ENCODE assay signal across 9 mouse cellular contexts in the genomic region with DNA sequence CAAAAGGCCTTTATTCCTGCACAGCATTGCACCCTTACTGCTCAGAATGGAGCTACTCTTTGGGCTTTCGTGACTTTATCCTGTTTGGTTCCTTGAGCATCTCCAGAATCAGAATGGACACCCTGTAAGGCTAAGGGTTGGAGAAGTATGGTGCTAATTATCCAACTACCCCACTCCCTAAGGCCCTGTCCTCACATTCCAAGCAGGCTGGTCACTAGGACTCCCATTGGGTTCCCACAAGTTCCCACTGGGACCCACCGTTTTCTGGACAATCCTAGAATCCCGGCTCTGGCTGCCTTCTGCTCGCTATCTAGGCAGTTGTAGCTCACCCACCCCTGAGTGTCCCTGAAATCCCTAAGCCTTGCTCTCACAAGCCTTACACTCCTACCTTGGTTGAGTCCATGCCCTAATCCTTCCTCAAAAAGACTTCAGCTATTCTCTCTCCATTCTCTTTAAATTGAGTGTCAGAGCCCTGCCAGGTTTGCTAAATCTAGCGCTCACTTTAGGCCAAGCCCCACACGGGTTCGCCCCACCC.
DNase-seq lines count a peak whose midpoint lies in the region; ATAC-seq and TF ChIP-seq lines count a peak whose summit lies in the region.
"Had no signal": no experiment of that assay in that cellular context is flagged by ENCODE, and none has a peak within 500 bp of the region (broad histone marks: within the 10 kb centered on the region; RNA-seq: fewer than 3 reads in every experiment).

No protein-coding gene starts in this region.

- no peaks in the 10 kb centered on the region for H3K9me3 ChIP-seq in kidney, postnatal 0 days (replicated peaks; ENCODE audit: low read length)
- no peaks in the 10 kb centered on the region for H3K9me3 ChIP-seq in embryonic facial prominence, embryonic 14.5 days (ENCODE audit: control insufficient read depth, low read length)
- H3K9me3 ChIP-seq in hindbrain, embryonic 13.5 days, result no peaks in the 10 kb centered on the region
- no peaks in the 10 kb centered on the region for H3K9me3 ChIP-seq in midbrain, postnatal 0 days (ENCODE audit: low read length)

- H3K4me3 ChIP-seq in kidney, postnatal 0 days (replicated peaks; ENCODE audit: low read depth, low read length), result no peak overlapping the region
- no peak overlapping the region for H3K4me3 ChIP-seq in kidney, adult 2 months (ENCODE audit: insufficient read depth, low read depth, low read length)
- H3K4me3 ChIP-seq in embryonic facial prominence, embryonic 14.5 days (ENCODE audit: low read depth, low read length), result no peak overlapping the region
- H3K4me3 ChIP-seq in hindbrain, embryonic 13.5 days, result no peak overlapping the region
- no peak overlapping the region for H3K4me3 ChIP-seq in midbrain, postnatal 0 days (ENCODE audit: low read depth, low read length)
- no peak overlapping the region for H3K4me3 ChIP-seq in left cerebral cortex, adult 2 months

- 30% methylated on average over 7 of the region's 7 CpGs for WGBS in kidney, postnatal 0 days
- WGBS in kidney, adult 2 months, result 42% methylated on average over 7 of the region's 7 CpGs
- WGBS in embryonic facial prominence, embryonic 14.5 days, result 12% methylated on average over 7 of the region's 7 CpGs
- WGBS in hindbrain, embryonic 13.5 days, result 23% methylated on average over 7 of the region's 7 CpGs
- WGBS in midbrain, postnatal 0 days, result 21% methylated on average over 7 of the region's 7 CpGs

- TF ChIP-seq CTCF in kidney, postnatal 0 days (IDR thresholded peaks at IDR 0.05; ENCODE audit: low read depth), result no peak
- TF ChIP-seq CTCF in kidney, adult 2 months (conservative IDR thresholded peaks at IDR 0.05; ENCODE audit: insufficient read depth, insufficient read length, low read depth, low read length), result no peak
- TF ChIP-seq CTCF in midbrain, postnatal 0 days (IDR thresholded peaks at IDR 0.05), result no peak
- TF ChIP-seq CTCF in left cerebral cortex, adult 2 months (IDR thresholded peaks at IDR 0.05), result no peak

- peaks cover 10% of the 10 kb centered on the region; the same call in 1 of the 2 replicates for H3K4me1 ChIP-seq in kidney, postnatal 0 days (replicated peaks; ENCODE audit: insufficient read depth, low read length)
- H3K4me1 ChIP-seq in kidney, adult 2 months (ENCODE audit: control insufficient read depth, insufficient read depth, low read length), result no peaks in the 10 kb centered on the region
- peaks cover 52% of the 10 kb centered on the region for H3K4me1 ChIP-seq in embryonic facial prominence, embryonic 14.5 days (ENCODE audit: control insufficient read depth, insufficient read depth, low read length)
- H3K4me1 ChIP-seq in hindbrain, embryonic 13.5 days (replicated peaks), result peaks cover 16% of the 10 kb centered on the region
- peaks cover 6% of the 10 kb centered on the region; the same call in 1 of the 2 replicates for H3K4me1 ChIP-seq in midbrain, postnatal 0 days (ENCODE audit: insufficient read depth, low read length)

- H3K9ac ChIP-seq in kidney, postnatal 0 days (ENCODE audit: low read depth, low read length), result no peak overlapping the region
- no peak overlapping the region for H3K9ac ChIP-seq in embryonic facial prominence, embryonic 14.5 days (ENCODE audit: low read depth, low read length)
- H3K9ac ChIP-seq in hindbrain, embryonic 13.5 days, result no peak overlapping the region
- H3K9ac ChIP-seq in midbrain, postnatal 0 days (replicated peaks; ENCODE audit: low read length, poor library complexity, severe bottlenecking), result no peak overlapping the region

- no peaks in the 10 kb centered on the region for H3K27me3 ChIP-seq in kidney, postnatal 0 days (ENCODE audit: insufficient read depth, low read length)
- no peaks in the 10 kb centered on the region for H3K27me3 ChIP-seq in kidney, adult 2 months (replicated peaks; ENCODE audit: control insufficient read depth, insufficient read depth, low read length)
- no peaks in the 10 kb centered on the region for H3K27me3 ChIP-seq in embryonic facial prominence, embryonic 14.5 days (replicated peaks; ENCODE audit: control insufficient read depth, insufficient read depth, low read length)
- H3K27me3 ChIP-seq in hindbrain, embryonic 13.5 days, result no peaks in the 10 kb centered on the region
- no peaks in the 10 kb centered on the region for H3K27me3 ChIP-seq in midbrain, postnatal 0 days (ENCODE audit: insufficient read depth, low read length)

- H3K4me2 ChIP-seq in kidney, postnatal 0 days (ENCODE audit: low read length), result peak overlapping the region; percentile 42
- H3K4me2 ChIP-seq in embryonic facial prominence, embryonic 14.5 days (ENCODE audit: low read depth, low read length), result peak overlapping the region; percentile 16
- H3K4me2 ChIP-seq in hindbrain, embryonic 13.5 days, result peak overlapping the region; percentile 40
- H3K4me2 ChIP-seq in midbrain, postnatal 0 days (ENCODE audit: low read depth, low read length, poor library complexity, severe bottlenecking), result peak overlapping the region; percentile 22; the same call in 1 of the 2 replicates

- peak overlapping the region; percentile 10; the same call in 1 of the 2 replicates for H3K27ac ChIP-seq in kidney, postnatal 0 days
- no peak overlapping the region for H3K27ac ChIP-seq in kidney, adult 2 months (ENCODE audit: insufficient read depth, low read depth, low read length)
- H3K27ac ChIP-seq in embryonic facial prominence, embryonic 14.5 days (replicated peaks; ENCODE audit: low read depth, low read length), result peak overlapping the region; percentile 82
- no peak overlapping the region for H3K27ac ChIP-seq in hindbrain, embryonic 13.5 days
- H3K27ac ChIP-seq in midbrain, postnatal 0 days (ENCODE audit: low read depth, low read length), result no peak overlapping the region
- no peak overlapping the region for H3K27ac ChIP-seq in left cerebral cortex, adult 2 months

- no peaks in the 10 kb centered on the region for H3K36me3 ChIP-seq in kidney, postnatal 0 days (ENCODE audit: insufficient read depth, low read length)
- H3K36me3 ChIP-seq in kidney, adult 2 months (ENCODE audit: control insufficient read depth, insufficient read depth, low read length), result no peaks in the 10 kb centered on the region
- H3K36me3 ChIP-seq in embryonic facial prominence, embryonic 14.5 days (ENCODE audit: control insufficient read depth, insufficient read depth, low read length), result no peaks in the 10 kb centered on the region
- H3K36me3 ChIP-seq in hindbrain, embryonic 13.5 days, result no peaks in the 10 kb centered on the region
- no peaks in the 10 kb centered on the region for H3K36me3 ChIP-seq in midbrain, postnatal 0 days (ENCODE audit: insufficient read depth, low read length)

- TF ChIP-seq POLR2A in kidney, adult 2 months (IDR thresholded peaks at IDR 0.05; ENCODE audit: low read depth, low read length), result no peak

- DNase-seq in kidney, postnatal 0 days (ENCODE audit: low spot score), result no peak
- DNase-seq in kidney, adult 2 months, result no peak
- DNase-seq in embryonic facial prominence, embryonic 14.5 days (ENCODE audit: low spot score), result no peak
- DNase-seq in midbrain, postnatal 0 days (ENCODE audit: low spot score), result no peak
- DNase-seq in left cerebral cortex, adult 2 months (ENCODE audit: extremely low spot score in 1 of 2, low spot score in 2 of 2), result no peak
- DNase-seq in kidney, postnatal 14 days, result no peak
- DNase-seq: thymus, postnatal 25 days had no signal

- peak; percentile 15; the same call in 1 of the 2 replicates for ATAC-seq in kidney, postnatal 0 days (replicated peaks; ENCODE audit: low FRiP score, low read depth)
- ATAC-seq in embryonic facial prominence, embryonic 14.5 days (ENCODE audit: low read depth), result no peak
- peak; percentile 69 for ATAC-seq in hindbrain, embryonic 13.5 days (ENCODE audit: low FRiP score)
- ATAC-seq in midbrain, postnatal 0 days (ENCODE audit: low FRiP score), result no peak; the same call in 1 of the 2 replicates
- ATAC-seq in megakaryocyte-erythroid progenitor cell, adult 5-6 weeks (replicated peaks; ENCODE audit: low FRiP score, low TSS enrichment, poor library complexity, severe bottlenecking), result no peak

- intact Hi-C loops in left cerebral cortex, adult 2 months (cut with DNase I), result no loop called here

Comparison
In these comparisons a context has a peak if more than half of its experiments do, and no peak if none do; other contexts are left out.
1. H3K27ac ChIP-seq: peak in kidney, postnatal 0 days (single experiment) and embryonic facial prominence, embryonic 14.5 days (single experiment); none in kidney, adult 2 months (single experiment), hindbrain, embryonic 13.5 days (single experiment), midbrain, postnatal 0 days (single experiment) and left cerebral cortex, adult 2 months (single experiment).
2. ATAC-seq: peak in kidney, postnatal 0 days (single experiment) and hindbrain, embryonic 13.5 days (single experiment); none in embryonic facial prominence, embryonic 14.5 days (single experiment), midbrain, postnatal 0 days (single experiment) and megakaryocyte-erythroid progenitor cell, adult 5-6 weeks (single experiment).
3. Peak in every context shown above with its lines, with median percentiles within 50 percentile points of each other: H3K4me2 ChIP-seq.